Mouse (Mus musculus) megakaryocyte, embryonic 14.5 days (primary cell): ENCODE results near the gene Aarsd1. TPM values are rescaled to one million over a fixed set of nuclear protein-coding genes. Genes with fewer than 3 reads are reported as not detected.
"Not testable (repeated sequence)": the region's sequence is repeated elsewhere in the genome, so short reads cannot be mapped to it uniquely, and the experiment has no call there.

Experiments used
- H3K27me3 ChIP-seq: replicated peaks from 2 replicates; pipeline ENCODE3; 2012; ENCODE audit warnings: inconsistent platforms
- H3K36me3 ChIP-seq: replicated peaks from 2 replicates; pipeline ENCODE3; 2012; ENCODE audit warnings: low read length, inconsistent platforms, mixed read lengths
- H3K4me1 ChIP-seq: 2 replicates; pipeline ENCODE4 v1.6.1; 2012; ENCODE audit warnings: inconsistent platforms
- H3K4me3 ChIP-seq: replicated peaks from 2 replicates; pipeline ENCODE3; 2012; ENCODE audit warnings: moderate library complexity, mild to moderate bottlenecking, inconsistent platforms
- H3K9me3 ChIP-seq: 2 replicates; pipeline ENCODE4 v1.6.1; 2012; ENCODE audit warnings: inconsistent platforms
- FLI1 ChIP-seq: IDR thresholded peaks from 2 replicates; pipeline ENCODE4 v1.6.1; 2012; ENCODE audit warnings: low read length, inconsistent platforms, mixed read lengths
- GATA1 ChIP-seq: IDR thresholded peaks from 3 replicates; pipeline ENCODE4 v1.6.1; 2012; ENCODE audit warnings: mixed read lengths, low read length, inconsistent platforms, borderline replicate concordance
- polyA plus RNA-seq: library from polyadenylated mRNA; stranded (reverse); fragments of >175 nt; gene quantifications from 2 replicates; pipeline ENCODE4 v1.2.3, GENCODE M21; 2012; ENCODE audit warnings: low replicate concordance; ENCODE audit not compliant: insufficient read depth

The Aarsd1 gene
- polyA plus RNA-seq, 1 experiment, result 39.7 TPM

DNA sequence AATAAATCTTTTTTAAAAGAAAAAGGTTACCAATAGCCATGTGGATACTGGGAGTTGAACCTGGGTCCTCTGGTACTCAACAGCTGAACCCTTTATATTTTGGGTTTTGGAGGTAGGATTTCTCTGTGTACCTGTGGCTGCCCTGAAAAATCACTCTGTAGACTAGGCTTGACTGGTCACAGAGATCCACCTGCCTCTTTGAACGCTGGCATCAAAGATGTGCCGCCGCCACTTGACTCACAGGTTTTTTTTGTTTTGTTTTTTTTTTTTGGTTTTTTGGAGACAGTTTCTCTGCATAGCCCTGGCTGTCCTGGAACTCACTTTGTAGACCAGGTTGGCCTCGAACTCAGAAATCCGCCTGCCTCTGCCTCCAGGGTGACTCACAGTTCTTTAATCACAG is 30.4 kb upstream of the Aarsd1 start:
- no peak for TF ChIP-seq GATA1
- no peak for TF ChIP-seq FLI1
- peaks cover 70% of the 10 kb centered on the region for H3K4me1 ChIP-seq
- H3K27me3 ChIP-seq, result no peaks in the 10 kb centered on the region
- H3K4me3 ChIP-seq, result peak overlapping the region; percentile 97
- H3K36me3 ChIP-seq, result peaks cover 41% of the 10 kb centered on the region
- no peaks in the 10 kb centered on the region for H3K9me3 ChIP-seq

DNA sequence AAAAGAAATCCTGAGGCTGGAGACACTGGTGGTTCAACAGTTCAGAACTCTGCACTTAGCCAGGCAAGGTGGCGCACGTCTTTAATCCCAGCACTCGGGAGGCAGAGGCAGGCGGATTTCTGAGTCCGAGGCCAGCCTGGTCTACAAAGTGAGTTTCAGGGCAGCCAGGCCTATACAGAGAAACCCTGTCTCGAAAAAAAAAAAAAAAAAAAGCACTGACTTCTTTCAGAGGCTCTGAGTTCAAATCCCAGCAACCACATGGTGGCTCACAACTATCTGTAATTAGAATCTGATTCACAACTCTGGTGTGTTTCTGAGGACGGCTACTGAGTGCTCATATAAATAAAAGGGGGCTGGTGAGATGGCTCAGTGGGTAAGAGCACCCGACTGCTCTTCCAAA is 29.4 kb upstream of the Aarsd1 start:
- Histone ChIP-seq H3K4me1 (peaks cover 64% of the 10 kb centered on the region), H3K36me3 (peaks cover 34% of the 10 kb centered on the region)
- H3K4me3 ChIP-seq, H3K27me3 ChIP-seq, H3K9me3 ChIP-seq: not testable (repeated sequence)

DNA sequence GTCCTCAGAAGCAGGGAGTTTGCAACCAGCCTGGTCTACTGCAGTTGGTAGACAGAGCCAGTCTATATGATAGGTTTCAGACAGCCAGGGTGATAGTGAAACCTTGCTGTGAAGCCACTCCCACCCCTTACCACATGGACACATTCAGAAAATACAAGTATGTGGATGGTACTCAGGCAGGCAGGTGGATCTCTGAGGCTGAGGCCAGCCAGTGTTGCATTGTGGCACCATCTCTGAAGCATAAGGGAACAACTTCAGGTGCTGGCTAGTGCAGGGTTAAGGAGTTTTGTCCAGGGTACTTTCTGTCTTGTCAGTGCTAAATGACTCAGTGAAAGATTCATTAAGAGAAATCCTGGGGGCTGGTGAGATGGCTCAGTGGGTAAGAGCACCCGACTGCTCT is 28.9 kb upstream of the Aarsd1 start:
- peaks cover 58% of the 10 kb centered on the region for H3K4me1 ChIP-seq

DNA sequence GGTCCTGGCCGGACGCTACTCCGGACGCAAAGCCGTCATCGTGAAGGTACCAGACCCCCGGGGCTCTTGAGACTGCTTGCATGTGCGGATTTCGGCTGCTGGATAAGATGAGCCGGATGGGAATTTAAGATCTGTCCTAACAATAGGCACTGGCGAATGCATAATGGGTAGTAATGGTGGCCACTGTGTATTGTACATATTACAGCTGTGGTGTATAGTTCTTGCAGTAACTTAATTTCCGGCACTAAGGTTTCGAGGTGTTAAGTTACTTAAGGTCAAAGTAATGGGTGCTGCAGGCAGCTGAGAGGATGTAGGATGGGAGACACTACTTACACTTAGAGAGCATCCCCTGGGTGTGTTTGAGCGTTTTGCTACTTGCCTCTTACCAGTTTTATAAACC is 25.3 kb upstream of the Aarsd1 start:
- H3K27me3 ChIP-seq, result no peaks in the 10 kb centered on the region
- H3K4me1 ChIP-seq, result peaks cover 34% of the 10 kb centered on the region
- peaks cover 32% of the 10 kb centered on the region for H3K36me3 ChIP-seq
- peak overlapping the region; percentile 95 for H3K4me3 ChIP-seq
- no peak for TF ChIP-seq GATA1
- TF ChIP-seq FLI1, result no peak
- no peaks in the 10 kb centered on the region for H3K9me3 ChIP-seq

More for the DNA sequence above, 28.9 kb upstream of the Aarsd1 start:
- Histone ChIP-seq H3K9me3 (no peaks in the 10 kb centered on the region), H3K36me3 (peaks cover 33% of the 10 kb centered on the region), H3K4me3 (no peak overlapping the region), H3K27me3 (no peaks in the 10 kb centered on the region)
- no peak for TF ChIP-seq GATA1

DNA sequence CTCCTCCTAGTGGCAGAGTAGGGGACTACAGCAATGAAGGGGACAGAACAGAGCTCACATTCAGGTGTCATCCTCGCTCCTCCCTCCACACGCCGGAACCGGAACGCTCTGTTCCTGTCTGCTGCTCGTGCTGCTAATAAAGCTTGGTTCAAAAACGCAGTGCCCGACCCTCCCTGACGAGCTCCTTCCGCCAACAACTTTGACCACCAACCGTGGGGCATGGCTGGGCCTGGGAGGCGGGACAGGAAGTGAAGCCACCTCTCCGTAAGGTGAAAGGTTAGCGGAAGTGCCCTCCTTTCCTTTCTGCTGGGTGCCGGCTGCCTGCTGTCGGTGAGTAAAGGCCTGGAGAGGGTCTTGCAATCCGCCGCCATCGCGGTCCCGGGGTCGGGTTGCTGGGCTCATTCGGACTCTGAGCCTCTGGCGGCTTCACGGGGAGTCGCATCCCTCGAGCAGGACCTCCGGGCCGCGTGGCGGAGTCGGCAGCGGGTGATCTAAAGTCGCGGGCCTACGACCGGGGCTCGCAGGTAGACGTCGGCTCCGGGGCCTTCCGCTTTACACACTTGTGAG is 24.8 kb upstream of the Aarsd1 start, which contains the start of gene Rpl27:
TSS of gene Rpl27 (plus strand) at position 172 of the 567 bp plus-strand sequence.
- no peaks in the 10 kb centered on the region for H3K27me3 ChIP-seq
- no peaks in the 10 kb centered on the region for H3K9me3 ChIP-seq
- peak; percentile 58 for TF ChIP-seq FLI1
- TF ChIP-seq GATA1, result no peak
- peaks cover 33% of the 10 kb centered on the region for H3K36me3 ChIP-seq
- peaks cover 30% of the 10 kb centered on the region for H3K4me1 ChIP-seq
- peak within 1 kb of the TSS; percentile 95 for H3K4me3 ChIP-seq

DNA sequence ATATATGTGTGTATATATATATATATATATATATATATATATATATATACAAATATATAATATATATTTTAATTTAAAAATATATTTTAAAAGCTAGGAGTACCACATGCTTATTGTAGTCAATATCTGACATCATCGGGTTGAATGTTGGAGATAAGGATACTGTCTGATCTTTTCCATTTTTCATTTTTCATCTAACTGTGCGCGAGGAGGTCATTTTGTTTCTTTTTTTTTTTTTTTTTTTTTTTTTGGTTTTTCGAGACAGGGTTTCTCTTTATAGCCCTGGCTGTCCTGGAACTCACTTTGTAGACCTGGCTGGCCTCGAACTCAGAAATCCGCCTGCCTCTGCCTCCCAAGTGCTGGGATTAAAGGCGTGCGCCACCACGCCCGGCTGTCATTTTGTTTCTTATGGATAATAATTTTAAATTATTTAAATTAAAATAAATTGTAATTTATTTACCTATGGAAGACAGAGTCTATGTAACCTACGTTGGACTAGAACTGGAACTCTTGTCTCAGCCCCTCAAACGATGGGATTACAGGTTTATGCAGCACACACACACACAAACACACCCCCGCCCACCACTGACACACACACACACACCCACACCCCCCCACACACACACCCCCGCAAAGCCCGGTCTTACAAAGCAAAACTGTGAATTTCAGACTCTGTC is 24.2 kb upstream of the Aarsd1 start:
- Histone ChIP-seq H3K36me3 (peaks cover 38% of the 10 kb centered on the region), H3K4me3 (peak overlapping the region; percentile 95), H3K4me1 (peaks cover 32% of the 10 kb centered on the region)
- not testable (repeated sequence) for H3K27me3 ChIP-seq, H3K9me3 ChIP-seq

DNA sequence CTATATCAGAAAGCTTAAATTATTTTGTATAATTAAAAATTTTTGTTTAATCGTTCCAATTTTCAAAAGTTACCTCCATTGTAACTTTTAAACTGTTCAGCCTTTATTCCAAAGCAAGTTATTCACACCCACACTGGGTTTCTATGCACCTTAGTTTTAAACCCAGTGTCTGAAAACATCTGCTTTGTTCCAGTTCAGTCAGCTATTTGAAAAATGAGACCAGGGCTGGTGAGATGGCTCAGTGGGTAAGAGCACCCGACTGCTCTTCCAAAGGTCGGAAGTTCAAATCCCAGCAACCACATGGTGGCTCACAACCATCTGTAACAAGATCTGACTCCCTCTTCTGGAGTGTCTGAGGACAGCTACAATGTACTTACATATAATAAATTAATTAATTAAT is 20.6 kb upstream of the Aarsd1 start:
- peaks cover 37% of the 10 kb centered on the region for H3K36me3 ChIP-seq
- peaks cover 18% of the 10 kb centered on the region for H3K4me1 ChIP-seq
- not testable (repeated sequence) for H3K27me3 ChIP-seq, H3K9me3 ChIP-seq, H3K4me3 ChIP-seq

DNA sequence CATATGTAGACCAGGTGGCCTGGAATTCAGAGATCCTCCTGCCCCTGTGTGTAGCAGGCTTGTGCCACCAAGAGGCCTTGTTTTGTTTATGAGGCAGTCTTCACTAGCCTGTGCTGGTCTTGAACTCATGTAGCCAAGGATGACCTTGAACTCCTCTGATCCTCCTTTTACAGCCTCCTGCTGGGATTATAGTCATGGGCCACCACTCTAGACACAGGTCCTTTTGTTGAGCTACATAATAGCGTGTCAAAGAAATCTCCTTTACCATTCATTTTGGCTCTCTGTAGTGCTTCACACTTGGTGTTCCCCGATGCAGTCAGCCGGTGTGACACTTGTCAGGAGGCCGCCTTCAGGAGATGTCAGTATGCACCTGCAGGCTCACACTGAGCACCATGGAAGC is 19.5 kb upstream of the Aarsd1 start:
- H3K4me3 ChIP-seq, result no peak overlapping the region
- no peaks in the 10 kb centered on the region for H3K9me3 ChIP-seq
- H3K27me3 ChIP-seq, result no peaks in the 10 kb centered on the region
- peaks cover 15% of the 10 kb centered on the region for H3K4me1 ChIP-seq
- TF ChIP-seq FLI1 (no peak), GATA1 (no peak)
- H3K36me3 ChIP-seq, result peaks cover 45% of the 10 kb centered on the region

DNA sequence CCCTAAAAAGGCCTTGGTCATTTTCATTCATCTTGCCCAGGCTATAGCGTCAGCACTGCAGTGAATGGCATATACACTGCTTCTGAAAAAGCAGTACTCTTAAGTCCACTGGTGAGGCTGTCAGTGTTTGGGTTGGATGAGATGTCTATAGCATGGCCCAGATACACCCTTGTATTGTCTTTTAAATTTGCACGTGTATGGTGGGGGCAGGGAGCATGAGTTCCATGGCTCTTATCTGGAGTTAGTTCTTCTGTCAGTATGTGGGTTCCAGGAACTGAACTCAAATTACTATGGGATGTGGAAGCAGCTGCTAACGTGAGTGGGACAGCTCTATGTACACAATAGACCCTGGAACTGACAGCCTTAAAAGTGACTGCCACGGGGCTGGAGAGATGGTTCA is 18.4 kb upstream of the Aarsd1 start:
- Histone ChIP-seq H3K9me3 (no peaks in the 10 kb centered on the region), H3K36me3 (peaks cover 55% of the 10 kb centered on the region)

DNA sequence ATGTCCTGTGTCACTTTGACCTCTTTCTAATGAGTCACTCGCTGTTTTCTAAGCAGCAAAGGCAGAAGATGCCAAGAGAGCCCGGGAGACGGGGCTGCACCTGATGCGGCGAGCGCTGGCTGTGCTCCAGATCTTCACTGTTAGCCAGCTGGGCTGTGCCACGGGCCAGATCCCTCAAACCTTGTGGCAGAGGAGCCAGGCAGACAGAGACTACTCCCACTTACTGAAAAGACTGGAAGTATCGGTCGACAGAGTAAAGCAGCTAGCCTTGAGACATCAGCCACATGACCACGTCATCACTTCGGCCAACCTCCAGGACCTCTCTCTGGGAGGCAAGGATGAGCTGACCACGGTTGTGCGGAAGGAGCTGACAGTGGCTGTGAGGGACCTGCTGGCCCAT is 16.0 kb upstream of the Aarsd1 start:
- Histone ChIP-seq H3K4me3 (no peak overlapping the region), H3K4me1 (peaks cover 18% of the 10 kb centered on the region), H3K9me3 (no peaks in the 10 kb centered on the region), H3K36me3 (peaks cover 80% of the 10 kb centered on the region), H3K27me3 (no peaks in the 10 kb centered on the region)
- no peak for TF ChIP-seq FLI1
- TF ChIP-seq GATA1, result no peak

More for the DNA sequence above, 18.4 kb upstream of the Aarsd1 start:
- H3K4me1 ChIP-seq, result peaks cover 15% of the 10 kb centered on the region
- TF ChIP-seq GATA1, result no peak
- TF ChIP-seq FLI1, result no peak
- no peak overlapping the region for H3K4me3 ChIP-seq
- H3K27me3 ChIP-seq, result no peaks in the 10 kb centered on the region

DNA sequence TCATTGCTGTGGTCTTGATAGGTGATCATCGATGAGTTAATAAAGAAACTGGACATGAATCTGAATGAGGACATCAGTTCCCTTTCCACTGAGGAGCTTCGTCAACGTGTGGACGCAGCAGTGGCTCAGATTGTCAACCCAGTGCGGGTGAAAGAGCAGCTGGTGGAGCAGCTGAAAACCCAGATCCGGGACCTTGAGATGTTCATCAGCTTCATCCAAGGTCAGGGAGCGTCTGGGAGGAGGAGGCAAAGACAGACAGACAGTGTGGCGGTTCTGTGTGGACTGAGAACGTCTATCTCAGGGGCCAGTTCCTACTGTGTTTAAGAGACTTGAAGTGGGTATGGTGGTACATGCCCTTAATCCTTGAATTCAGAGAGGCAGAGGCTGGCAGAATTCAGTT is 13.9 kb upstream of the Aarsd1 start:
- TF ChIP-seq FLI1 (no peak), GATA1 (no peak)
- H3K36me3 ChIP-seq, result peaks cover 77% of the 10 kb centered on the region
- no peaks in the 10 kb centered on the region for H3K9me3 ChIP-seq
- no peak overlapping the region for H3K4me3 ChIP-seq
- peaks cover 29% of the 10 kb centered on the region for H3K4me1 ChIP-seq
- H3K27me3 ChIP-seq, result no peaks in the 10 kb centered on the region
